Mouse (Mus musculus) neural tube, embryonic 14.5 days (tissue): ENCODE measurements around the gene Serpinb6d. TPM values are rescaled to one million over a fixed set of nuclear protein-coding genes. Genes with fewer than 3 reads are reported as not detected.

ENCODE experiments used
- ATAC-seq: fragments of 200-750 bp; cut with Nextera tagmentation; 2 replicates; pipeline ENCODE4 v1.8.0; 2017; ENCODE audit warnings: low read depth, mild to moderate bottlenecking, moderate TSS enrichment, moderate library complexity
- H3K27ac ChIP-seq: fragments of 300-500 bp; sonication (generic); 2 replicates; pipeline ENCODE4 v1.5.1; 2014; ENCODE audit warnings: low read depth, mild to moderate bottlenecking, control low read depth, low read length, moderate library complexity, mixed read lengths
- H3K27me3 ChIP-seq: fragments of 300-500 bp; sonication (generic); 2 replicates; pipeline ENCODE4 v1.6.1; 2014; ENCODE audit warnings: low read length; ENCODE audit not compliant: control insufficient read depth, insufficient read depth
- H3K36me3 ChIP-seq: fragments of 300-500 bp; sonication (generic); 2 replicates; pipeline ENCODE4 v1.6.1; 2014; ENCODE audit warnings: low read length, mixed read lengths; ENCODE audit not compliant: control insufficient read depth, insufficient read depth
- H3K4me1 ChIP-seq: fragments of 300-500 bp; sonication (generic); 2 replicates; pipeline ENCODE4 v1.6.1; 2014; ENCODE audit warnings: low read length; ENCODE audit not compliant: control insufficient read depth, insufficient read depth
- H3K4me2 ChIP-seq: fragments of 300-500 bp; sonication (generic); 2 replicates; pipeline ENCODE4 v1.6.1; 2014; ENCODE audit warnings: mild to moderate bottlenecking, low read depth, low read length, control low read depth
- H3K4me3 ChIP-seq: fragments of 300-500 bp; sonication (generic); 2 replicates; pipeline ENCODE4 v1.5.1; 2014; ENCODE audit warnings: low read depth, low read length, control low read depth, mixed read lengths
- H3K9ac ChIP-seq: fragments of 300-500 bp; sonication (generic); replicated peaks from 2 replicates; pipeline ENCODE4 v1.6.1; 2014; ENCODE audit warnings: low read depth, mild to moderate bottlenecking, control low read depth, low read length, mixed read lengths
- H3K9me3 ChIP-seq: fragments of 300-500 bp; sonication (generic); 2 replicates; pipeline ENCODE4 v1.6.1; 2016; ENCODE audit warnings: low read length; ENCODE audit not compliant: control insufficient read depth
- WGBS: fragments of 180-500 bp; shearing (Covaris S2); extraction: QIAGEN DNeasy Blood & Tissue Kit; methylation state at CpG from one replicate; pipeline ENCODE4 v1.1.7; 2014; 5-methylcytosine and 5-hydroxymethylcytosine counted together
- polyA plus RNA-seq: library from polyadenylated mRNA; unstranded; fragments of >200 nt; fragmentation: Nextera tagmentation; extraction: Ambion mirVana; gene quantifications from 2 replicates; pipeline ENCODE4 v1.2.1, GENCODE M21; 2014

Gene Serpinb6d
- not detected in 2 replicates for polyA plus RNA-seq

DNA sequence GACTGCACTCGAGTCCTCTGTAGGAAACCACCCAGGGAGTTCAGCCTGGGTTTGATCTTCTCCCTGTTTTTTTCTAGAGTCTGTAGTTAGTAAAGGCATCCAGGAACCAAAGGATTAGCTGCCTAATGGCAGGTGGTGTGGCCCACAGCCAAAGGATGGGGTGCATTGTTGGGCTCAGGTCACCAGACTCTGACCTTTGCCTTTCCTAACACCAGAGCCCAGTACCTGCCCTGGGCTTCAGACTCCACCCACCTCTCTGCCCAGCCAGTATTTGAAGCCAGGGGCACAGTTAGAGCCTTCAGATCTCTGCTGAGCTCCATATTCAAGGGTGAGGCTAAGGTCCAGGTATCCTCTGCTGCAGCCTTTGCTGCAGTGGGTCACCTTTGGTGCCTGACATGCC, at the start of gene Serpinb6d:
Serpinb6d (plus strand) TSS at position 301 of the 400 bp plus-strand sequence.
- WGBS, result 63% methylated on average over 1 of the region's 1 CpGs

DNA sequence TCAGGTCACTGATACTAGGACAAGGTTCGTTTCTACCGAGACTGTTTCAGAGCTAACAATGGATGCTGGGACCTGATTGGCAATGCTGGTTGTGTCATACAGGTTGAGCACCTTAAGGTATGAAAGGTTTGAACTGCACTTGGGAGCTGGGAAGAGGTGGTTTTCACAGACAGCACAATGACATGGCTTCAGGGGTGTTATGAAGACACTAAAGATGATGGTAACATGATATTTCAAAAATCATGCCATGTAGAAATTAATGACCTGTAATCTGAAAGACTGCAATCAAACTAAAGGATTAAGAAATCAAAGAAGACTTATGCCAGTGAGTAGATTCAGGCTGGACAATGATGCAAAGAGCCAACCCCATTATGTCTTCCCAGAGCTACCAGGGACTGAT, 38.3 kb upstream of the Serpinb6d start:
- Histone ChIP-seq H3K4me2 (no peak overlapping the region), H3K4me1 (no peaks in the 10 kb centered on the region), H3K4me3 (no peak overlapping the region), H3K27me3 (no peaks in the 10 kb centered on the region), H3K36me3 (no peaks in the 10 kb centered on the region), H3K9ac (no peak overlapping the region), H3K9me3 (no peaks in the 10 kb centered on the region), H3K27ac (no peak overlapping the region)
- ATAC-seq, result no peak
- WGBS, result 90% methylated on average over 2 of the region's 2 CpGs

More for the DNA sequence above, at the start of gene Serpinb6d:
- ATAC-seq, result no peak
- no peaks in the 10 kb centered on the region for H3K36me3 ChIP-seq
- H3K27me3 ChIP-seq, result no peaks in the 10 kb centered on the region
- no peak within 1 kb of the TSS for H3K9ac ChIP-seq
- no peak within 1 kb of the TSS for H3K4me2 ChIP-seq
- H3K4me1 ChIP-seq, result no peaks in the 10 kb centered on the region
- peaks cover 4% of the 10 kb centered on the region; the same call in 1 of the 2 replicates for H3K9me3 ChIP-seq
- no peak within 1 kb of the TSS for H3K4me3 ChIP-seq
- H3K27ac ChIP-seq, result no peak within 1 kb of the TSS

DNA sequence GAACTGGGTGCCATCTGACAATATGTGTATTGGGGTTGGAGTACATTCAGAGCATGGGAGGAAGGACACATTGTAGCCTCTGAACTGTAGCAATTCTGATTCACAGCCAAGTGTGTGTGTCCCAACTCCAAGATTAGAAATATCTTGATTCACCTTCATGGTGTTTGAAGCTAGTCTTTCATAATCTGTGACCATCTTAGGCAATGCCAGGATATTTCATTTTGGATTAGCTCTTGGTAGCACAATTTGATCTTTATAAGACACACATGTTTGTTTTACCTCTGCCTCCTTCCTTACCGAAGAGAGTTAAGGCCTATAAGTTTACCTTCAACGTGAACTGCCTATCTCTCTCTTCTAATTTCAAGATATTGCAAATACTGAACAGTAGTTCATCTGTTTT, 18.7 kb upstream of the Serpinb6d start:
- Histone ChIP-seq H3K4me2 (no peak overlapping the region), H3K9ac (no peak overlapping the region), H3K4me1 (no peaks in the 10 kb centered on the region), H3K4me3 (no peak overlapping the region), H3K9me3 (0 out of 2 replicates have a peak, but pooled peaks cover 3% of the 10 kb centered on the region), H3K27me3 (no peaks in the 10 kb centered on the region), H3K36me3 (no peaks in the 10 kb centered on the region), H3K27ac (no peak overlapping the region)
- ATAC-seq, result no peak
- 80% methylated on average over 2 of the region's 2 CpGs for whole genome bisulfite sequencing

DNA sequence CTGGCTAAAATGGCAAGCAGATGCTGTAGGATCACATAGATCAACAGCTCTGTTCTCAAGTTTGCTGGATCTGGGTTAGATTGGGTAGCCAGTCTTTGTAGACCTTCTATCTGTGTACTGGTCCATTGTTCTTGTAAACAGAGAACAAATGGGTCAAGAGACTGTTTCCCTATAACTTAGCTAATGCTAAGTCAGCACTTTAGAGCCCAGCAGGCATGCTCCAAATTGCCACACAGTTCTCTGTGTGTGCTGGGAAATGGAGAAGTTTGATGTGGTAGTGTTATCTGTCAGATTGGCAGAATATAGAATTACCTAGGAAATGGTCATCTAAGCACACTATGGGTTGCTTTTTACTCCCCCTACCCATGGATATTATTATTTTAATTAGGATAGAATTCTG, 1.3 kb downstream of the Serpinb6d start:
- Histone ChIP-seq H3K4me3 (no peak overlapping the region), H3K27me3 (no peaks in the 10 kb centered on the region), H3K9ac (no peak overlapping the region), H3K9me3 (peaks cover 4% of the 10 kb centered on the region; the same call in 1 of the 2 replicates), H3K4me2 (no peak overlapping the region), H3K36me3 (no peaks in the 10 kb centered on the region), H3K27ac (no peak overlapping the region), H3K4me1 (no peaks in the 10 kb centered on the region)
- no peak for ATAC-seq

- Histone ChIP-seq H3K9me3 (no peaks in the 10 kb centered on the region), H3K4me1 (no peaks in the 10 kb centered on the region), H3K36me3 (no peaks in the 10 kb centered on the region), H3K9ac (no peak overlapping the region), H3K4me3 (no peak overlapping the region), H3K27me3 (no peaks in the 10 kb centered on the region), H3K27ac (no peak overlapping the region), H3K4me2 (no peak overlapping the region)
- 71% methylated on average over 2 of the region's 2 CpGs for WGBS
- ATAC-seq, result no peak
Measured at GRCm38 (mm10) chr13:33720296-33720695, 59.1 kb downstream of the Serpinb6d start.

Other genes with a start within 250 kb of the Serpinb6d start
- not detected in 2 replicates for gene Serpinb9g, start 176.6 kb upstream of the Serpinb6d start, polyA plus RNA-seq
- not detected in 2 replicates for gene Serpinb6e, start 182.0 kb downstream of the Serpinb6d start, polyA plus RNA-seq
- 0.23 and 1.2 TPM in 2 replicates for gene Serpinb6c, start 244.3 kb downstream of the Serpinb6d start, polyA plus RNA-seq